In genomic region chr15:27681419-27682187, GRCm38 (mm10) we compare ENCODE assay signal across 8 mouse cellular contexts. TPM values are rescaled to one million over a fixed set of nuclear protein-coding genes. Genes with fewer than 3 reads are reported as not detected.
DNase-seq lines count a peak whose midpoint lies in the region; ATAC-seq lines count a peak whose summit lies in the region.

Otulinl (minus strand) TSS chr15:27681579.

- H3K36me3 ChIP-seq in hindbrain, embryonic 14.5 days (replicated peaks; ENCODE audit: control insufficient read depth, insufficient read depth): no peaks in the 10 kb centered on the region

- H3K27me3 ChIP-seq in hindbrain, embryonic 14.5 days (ENCODE audit: control insufficient read depth, insufficient read depth, low read length): no peaks in the 10 kb centered on the region

- peak within 1 kb of the TSS; percentile 95 for H3K4me2 ChIP-seq in hindbrain, embryonic 14.5 days (replicated peaks)

- peak within 1 kb of the TSS; percentile 66; the same call in 1 of the 2 replicates for H3K27ac ChIP-seq in hindbrain, embryonic 14.5 days

- H3K9ac ChIP-seq in hindbrain, embryonic 14.5 days: peak within 1 kb of the TSS; percentile 75

- peak within 1 kb of the TSS; percentile 71 for H3K4me3 ChIP-seq in hindbrain, embryonic 14.5 days (replicated peaks; ENCODE audit: low read length)

- peak; percentile 97 for DNase-seq in T-cell, adult 2 months (ENCODE audit: low spot score)
- DNase-seq in cerebellum, postnatal 25 days: peak; percentile 98 to 99
- peak; percentile 93 to 94 for DNase-seq in frontal cortex, postnatal 25 days (ENCODE audit: low spot score in 2 of 2)
- DNase-seq in hindbrain, embryonic 14.5 days (ENCODE audit: low spot score): peak; percentile 96
- DNase-seq in layer of hippocampus, postnatal 25 days (ENCODE audit: extremely low spot score in 1 of 2, low spot score in 1 of 2): peak; percentile 92 to 95
- DNase-seq in lung, postnatal 14 days: peak; percentile 96
- DNase-seq in ovary, postnatal 36 days (ENCODE audit: low spot score): peak; percentile 95
- DNase-seq in thymus, postnatal 14 days: peak; percentile 98

- peak; percentile 100 for ATAC-seq in hindbrain, embryonic 14.5 days (ENCODE audit: low FRiP score)

- 2% methylated on average over 59 of the region's 59 CpGs for WGBS in hindbrain, embryonic 14.5 days

- H3K4me1 ChIP-seq in hindbrain, embryonic 14.5 days (replicated peaks; ENCODE audit: control insufficient read depth, insufficient read depth, low read length): peaks cover 5% of the 10 kb centered on the region

- no peaks in the 10 kb centered on the region for H3K9me3 ChIP-seq in hindbrain, embryonic 14.5 days (ENCODE audit: control insufficient read depth, low read length)

RNA-seq across cellular contexts. Expression of gene Otulinl, which starts in this region (rescaled TPM):
- 15.2 and 16.2 TPM in 2 replicates for polyA plus RNA-seq in hindbrain, embryonic 14.5 days (2014; fragmentation: Nextera tagmentation; extraction: Ambion mirVana)
- 10 to 100 TPM; 28.5 to 29.2 TPM for total RNA-seq in layer of hippocampus, postnatal 25 days (2021)

Comparison
In these comparisons a context has a peak if more than half of its experiments do, and no peak if none do; other contexts are left out.
1. Peak in every context shown above with its lines: DNase-seq, ATAC-seq, H3K4me3 ChIP-seq and H3K27ac ChIP-seq.